Mouse (Mus musculus): ENCODE results near the gene Gdf7. TPM values are rescaled to one million over a fixed set of nuclear protein-coding genes. Genes with fewer than 3 reads are reported as not detected.

Gdf7 gene
- polyA plus RNA-seq (2012; rRNA removed): 0.45 and 0.98 TPM in 2 replicates

DNA sequence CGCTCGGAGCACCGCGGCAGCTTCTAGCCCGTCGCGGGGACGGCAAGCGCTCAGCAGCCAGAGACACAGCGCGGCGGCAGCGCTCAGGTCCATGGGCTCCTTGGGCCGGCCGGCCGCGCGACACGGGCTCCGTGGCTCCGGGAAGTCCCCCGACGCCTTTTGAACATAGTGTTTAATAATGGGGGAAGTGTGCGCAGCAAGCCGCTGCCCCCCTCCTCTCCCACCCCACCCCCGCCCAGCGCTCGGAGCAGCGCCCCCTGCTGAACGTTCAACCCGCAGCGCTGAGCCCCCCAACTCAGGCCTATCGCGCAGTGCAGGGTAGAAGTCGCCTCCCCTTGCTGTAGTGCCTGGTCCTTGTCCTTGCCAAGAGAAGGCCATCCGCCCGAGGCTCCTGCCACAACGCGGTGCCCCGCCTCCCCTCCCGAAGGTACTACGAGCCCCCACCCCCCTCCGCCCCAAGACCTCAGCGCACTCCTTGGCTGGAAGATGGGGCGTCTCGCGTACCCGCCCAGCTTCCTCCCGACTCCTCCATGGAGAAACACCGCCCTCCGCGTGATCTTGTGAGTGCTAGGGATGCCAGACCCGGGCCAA is at the start of gene Gdf7:
Gene Gdf7 (minus strand): TSS at position 114 of the 591 bp plus-strand sequence.
- TF ChIP-seq POLR2A (IDR thresholded peaks at IDR 0.05; ENCODE audit: borderline replicate concordance, extremely low read depth, insufficient read depth, insufficient read length, poor library complexity, severe bottlenecking): no peak
- peak; percentile 20; the same call in 1 of the 2 replicates for TF ChIP-seq CTCF (IDR thresholded peaks at IDR 0.05; ENCODE audit: borderline replicate concordance, extremely low read depth, insufficient read depth, insufficient read length)
- peak; percentile 29 for DNase-seq (ENCODE audit: low read depth)

DNA sequence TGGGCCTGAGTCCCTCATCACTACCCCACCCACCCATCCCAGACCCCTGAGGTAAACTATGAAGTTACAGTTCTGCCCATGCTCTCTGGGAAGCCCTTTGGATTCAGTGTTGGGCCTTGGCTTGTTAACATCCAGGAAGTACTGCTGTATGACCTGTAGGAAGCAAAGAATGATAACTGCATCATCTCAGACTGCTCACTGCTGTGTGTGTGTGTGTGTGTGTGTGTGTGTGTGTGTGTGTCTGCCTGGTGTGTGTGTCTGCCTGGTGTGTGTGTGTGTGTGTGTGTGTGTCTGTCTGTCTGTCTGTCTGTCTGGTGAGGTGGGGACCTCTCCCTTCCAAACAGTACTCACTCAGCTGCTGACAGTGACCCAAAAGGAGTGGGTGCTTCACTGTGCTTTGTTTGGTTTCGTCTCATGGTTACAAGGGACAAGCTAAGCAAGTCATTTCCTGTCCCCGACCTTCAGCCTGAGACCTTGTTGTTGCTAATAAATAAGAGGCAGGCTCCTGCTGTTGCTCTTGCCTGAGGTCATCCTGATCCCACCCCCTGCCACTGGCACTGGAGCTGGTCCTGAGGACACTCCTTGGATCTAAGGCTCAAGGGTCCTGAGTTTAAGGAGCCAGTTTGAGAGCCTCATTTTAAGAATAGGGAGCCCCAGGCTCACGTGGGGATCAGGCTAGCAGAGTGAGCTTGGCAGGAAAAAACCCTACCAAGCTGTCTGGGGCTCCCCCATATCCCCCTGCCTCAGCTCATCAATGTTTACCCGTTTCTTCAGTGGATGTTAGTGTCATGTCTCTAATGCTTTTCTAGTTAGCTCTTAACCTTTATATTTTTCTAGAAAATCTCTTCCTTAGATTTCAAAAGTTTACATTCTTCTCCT is 49.5 kb upstream of the Gdf7 start:
- DNase-seq (ENCODE audit: low read depth): no peak
- no peak for TF ChIP-seq CTCF (IDR thresholded peaks at IDR 0.05; ENCODE audit: borderline replicate concordance, extremely low read depth, insufficient read depth, insufficient read length)
- TF ChIP-seq POLR2A (IDR thresholded peaks at IDR 0.05; ENCODE audit: borderline replicate concordance, extremely low read depth, insufficient read depth, insufficient read length, poor library complexity, severe bottlenecking): no peak

DNA sequence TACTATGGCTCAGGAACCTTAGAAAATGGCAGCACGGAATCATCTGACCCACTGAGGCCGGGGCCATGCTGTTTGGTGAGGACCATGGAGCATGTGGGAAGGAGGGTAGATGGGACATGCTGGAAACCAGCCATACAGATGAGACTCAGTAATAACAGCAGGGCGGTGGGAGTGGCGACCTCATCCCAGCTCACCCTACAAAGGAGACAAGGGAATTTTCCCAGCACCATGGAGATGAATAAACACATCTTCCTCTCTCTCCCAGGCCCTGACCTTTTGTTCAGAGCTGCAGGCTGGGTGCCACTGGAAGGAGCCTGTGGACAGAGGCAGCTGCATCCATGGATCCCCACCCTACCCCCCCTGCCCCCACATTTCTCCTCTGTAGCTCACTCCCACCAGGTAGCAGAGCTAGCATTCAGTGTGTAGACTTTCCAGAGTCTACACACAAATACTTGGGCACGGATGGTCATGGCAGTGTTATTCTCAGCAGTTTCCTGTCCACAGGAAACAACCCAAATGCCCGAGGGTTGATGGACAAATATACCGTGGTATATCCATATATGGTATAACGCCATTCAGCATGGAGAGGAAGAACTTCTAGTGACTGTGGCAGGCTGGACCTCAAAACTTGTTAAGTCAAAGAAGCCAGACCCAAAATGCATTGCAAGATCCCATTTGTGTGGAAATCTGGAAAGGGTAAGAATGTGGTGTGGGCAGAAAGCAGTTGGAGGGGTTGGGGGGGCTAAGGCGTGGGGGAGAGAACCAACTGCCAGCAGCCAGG is 47.2 kb upstream of the Gdf7 start:
- TF ChIP-seq POLR2A (IDR thresholded peaks at IDR 0.05; ENCODE audit: borderline replicate concordance, extremely low read depth, insufficient read depth, insufficient read length, poor library complexity, severe bottlenecking) (no peak), CTCF (IDR thresholded peaks at IDR 0.05; ENCODE audit: borderline replicate concordance, extremely low read depth, insufficient read depth, insufficient read length) (no peak)
- DNase-seq (ENCODE audit: low read depth): no peak

DNA sequence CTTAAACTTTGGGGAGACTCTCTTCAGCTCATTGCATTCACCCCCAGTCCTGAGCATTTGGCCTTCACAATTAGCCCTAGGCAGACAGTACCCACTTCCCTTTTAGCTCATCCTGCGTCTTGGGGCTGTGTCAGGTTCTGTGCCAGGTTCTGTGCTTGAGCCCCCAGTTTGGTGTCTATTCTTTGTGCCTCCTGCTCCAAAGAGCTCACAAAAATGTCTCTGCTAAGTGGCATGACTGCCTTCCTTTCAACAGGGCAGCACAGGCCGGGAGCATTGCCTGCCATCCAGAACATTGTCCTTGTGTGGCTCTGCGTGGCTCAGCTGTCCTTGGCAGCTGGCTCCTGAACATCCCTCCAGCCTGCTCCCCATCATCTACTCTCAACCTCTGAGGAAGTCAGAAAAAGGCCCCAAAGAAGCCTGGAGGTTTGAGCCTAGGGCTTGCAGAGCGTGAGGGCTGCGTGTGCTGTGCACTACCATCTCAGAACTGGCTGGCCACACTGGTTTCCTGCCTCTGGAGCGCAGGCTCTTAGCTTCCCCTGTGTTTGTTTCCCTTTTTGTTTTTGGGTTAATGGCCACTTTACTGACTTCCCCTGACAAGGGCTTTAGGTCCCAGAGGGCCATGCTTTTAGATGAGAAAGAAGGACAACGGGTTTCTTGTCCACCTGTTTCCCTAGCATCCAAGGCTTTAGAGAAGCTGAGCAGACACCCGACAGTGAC is 46.1 kb upstream of the Gdf7 start:
- DNase-seq (ENCODE audit: low read depth): no peak
- TF ChIP-seq CTCF (IDR thresholded peaks at IDR 0.05; ENCODE audit: borderline replicate concordance, extremely low read depth, insufficient read depth, insufficient read length): no peak
- TF ChIP-seq POLR2A (IDR thresholded peaks at IDR 0.05; ENCODE audit: borderline replicate concordance, extremely low read depth, insufficient read depth, insufficient read length, poor library complexity, severe bottlenecking): no peak

DNA sequence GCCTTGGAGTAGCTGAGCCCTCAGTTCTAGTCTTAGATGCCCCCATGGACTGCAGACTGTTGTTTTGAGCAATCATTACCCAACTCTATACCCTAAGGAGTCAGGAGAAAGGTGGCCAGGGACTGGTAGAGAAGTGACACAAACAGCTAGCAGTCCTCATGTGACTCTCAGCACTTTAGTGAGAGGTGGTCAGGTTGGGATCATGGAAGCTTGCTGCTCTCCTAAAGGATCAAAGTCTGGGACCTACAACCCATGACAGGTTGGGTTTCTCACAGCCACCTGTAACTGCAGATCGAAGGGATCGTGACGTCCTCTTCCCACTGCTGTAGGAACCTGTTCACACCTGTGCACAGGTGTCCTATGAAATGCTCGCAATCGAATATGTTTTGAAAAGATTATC is 43.8 kb upstream of the Gdf7 start:
- no peak for DNase-seq (ENCODE audit: low read depth)
- TF ChIP-seq POLR2A (IDR thresholded peaks at IDR 0.05; ENCODE audit: borderline replicate concordance, extremely low read depth, insufficient read depth, insufficient read length, poor library complexity, severe bottlenecking) (no peak), CTCF (IDR thresholded peaks at IDR 0.05; ENCODE audit: borderline replicate concordance, extremely low read depth, insufficient read depth, insufficient read length) (no peak)

DNA sequence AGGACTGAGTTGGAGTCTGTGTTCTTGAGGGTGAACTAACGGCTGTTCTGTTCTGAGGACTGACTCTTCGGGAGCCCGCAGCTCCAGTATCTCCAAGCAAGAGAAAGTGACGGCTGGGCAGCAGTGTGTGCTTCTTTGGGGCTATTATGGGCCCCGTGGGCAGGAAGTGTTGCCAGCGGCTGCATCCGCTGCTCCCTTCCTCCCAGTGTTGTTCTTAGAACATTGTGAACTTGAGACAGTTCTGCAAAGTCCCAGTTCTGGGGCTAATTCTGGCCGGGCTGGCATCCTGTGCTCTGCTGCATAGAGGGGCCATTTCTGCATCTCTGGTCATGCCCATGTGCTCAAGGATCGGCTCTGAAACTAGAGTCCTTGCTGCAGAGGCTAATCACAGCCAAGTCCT is 43.1 kb upstream of the Gdf7 start:
- TF ChIP-seq POLR2A (IDR thresholded peaks at IDR 0.05; ENCODE audit: borderline replicate concordance, extremely low read depth, insufficient read depth, insufficient read length, poor library complexity, severe bottlenecking) (no peak), CTCF (IDR thresholded peaks at IDR 0.05; ENCODE audit: borderline replicate concordance, extremely low read depth, insufficient read depth, insufficient read length) (no peak)
- no peak for DNase-seq (ENCODE audit: low read depth)

- DNase-seq (ENCODE audit: low read depth): no peak
- TF ChIP-seq CTCF (IDR thresholded peaks at IDR 0.05; ENCODE audit: borderline replicate concordance, extremely low read depth, insufficient read depth, insufficient read length): no peak
- no peak for TF ChIP-seq POLR2A (IDR thresholded peaks at IDR 0.05; ENCODE audit: borderline replicate concordance, extremely low read depth, insufficient read depth, insufficient read length, poor library complexity, severe bottlenecking)
Observed at GRCm38 (mm10) chr12:8343381-8343780, 41.6 kb upstream of the Gdf7 start.

- DNase-seq (ENCODE audit: low read depth): no peak
- TF ChIP-seq CTCF (IDR thresholded peaks at IDR 0.05; ENCODE audit: borderline replicate concordance, extremely low read depth, insufficient read depth, insufficient read length) (no peak), POLR2A (IDR thresholded peaks at IDR 0.05; ENCODE audit: borderline replicate concordance, extremely low read depth, insufficient read depth, insufficient read length, poor library complexity, severe bottlenecking) (no peak)
Observed at GRCm38 (mm10) chr12:8341008-8341407, 39.3 kb upstream of the Gdf7 start.

GRCm38 (mm10) chr12:8339591-8340319 is 38.0 kb upstream of the Gdf7 start:
- no peak for TF ChIP-seq POLR2A (IDR thresholded peaks at IDR 0.05; ENCODE audit: borderline replicate concordance, extremely low read depth, insufficient read depth, insufficient read length, poor library complexity, severe bottlenecking)
- no peak for TF ChIP-seq CTCF (IDR thresholded peaks at IDR 0.05; ENCODE audit: borderline replicate concordance, extremely low read depth, insufficient read depth, insufficient read length)
- DNase-seq (ENCODE audit: low read depth): no peak

DNA sequence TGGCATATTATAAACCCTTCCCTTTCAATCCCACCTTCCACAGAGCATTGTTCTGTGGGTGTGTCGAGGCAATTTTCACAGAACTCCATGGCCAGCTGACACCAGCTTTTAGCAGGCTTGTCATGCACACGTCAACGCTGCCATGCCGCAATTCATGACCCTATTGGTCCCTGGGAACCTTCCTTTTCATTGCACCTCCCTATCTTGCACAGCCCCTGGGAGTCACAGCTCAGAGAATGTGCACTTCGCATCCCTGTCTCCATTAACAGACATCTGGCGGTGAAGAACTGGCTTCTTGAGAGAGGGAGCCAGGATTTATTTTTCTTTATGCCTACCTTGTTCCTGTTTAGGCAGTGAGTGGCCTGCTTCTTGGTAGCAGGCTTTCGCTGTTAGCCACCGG is 37.2 kb upstream of the Gdf7 start:
- no peak for DNase-seq (ENCODE audit: low read depth)
- TF ChIP-seq POLR2A (IDR thresholded peaks at IDR 0.05; ENCODE audit: borderline replicate concordance, extremely low read depth, insufficient read depth, insufficient read length, poor library complexity, severe bottlenecking): no peak
- TF ChIP-seq CTCF (IDR thresholded peaks at IDR 0.05; ENCODE audit: borderline replicate concordance, extremely low read depth, insufficient read depth, insufficient read length): no peak
